ENCODE assay signal across 8 mouse cellular contexts in genomic region chr17:45663106-45663919, GRCm38 (mm10). TPM values are rescaled to one million over a fixed set of nuclear protein-coding genes. Genes with fewer than 3 reads are reported as not detected.
A peak's percentile ranks its signal among the peaks of the same experiment; 100 is the strongest.
DNase-seq lines count a peak whose midpoint lies in the region; ATAC-seq lines count a peak whose summit lies in the region.

No protein-coding gene starts in this region.

- WGBS in hindbrain, embryonic 15.5 days = 27% methylated on average over 27 of the region's 27 CpGs

- H3K36me3 ChIP-seq in hindbrain, embryonic 15.5 days = peaks cover 46% of the 10 kb centered on the region

- no peak overlapping the region for H3K27ac ChIP-seq in hindbrain, embryonic 15.5 days (replicated peaks)

- no peak overlapping the region for H3K9ac ChIP-seq in hindbrain, embryonic 15.5 days

- H3K4me1 ChIP-seq in hindbrain, embryonic 15.5 days (replicated peaks) = peaks cover 4% of the 10 kb centered on the region

- peak; percentile 71 for ATAC-seq in hindbrain, embryonic 15.5 days (ENCODE audit: low FRiP score, low read depth)

- no peaks in the 10 kb centered on the region for H3K9me3 ChIP-seq in hindbrain, embryonic 15.5 days

- DNase-seq in MN1 (ENCODE audit: low spot score) = peak; percentile 42
- peak; percentile 82 for DNase-seq in cerebellum, adult 9-10 months
- DNase-seq in frontal cortex, postnatal 14 days (ENCODE audit: low spot score in 2 of 2) = peak; percentile 70 to 80
- peak; percentile 74 to 78 for DNase-seq in layer of hippocampus, postnatal 36 days
- DNase-seq in lung, postnatal 25 days (ENCODE audit: low spot score) = peak; percentile 59
- peak; percentile 73 for DNase-seq in right cerebral cortex, adult 18-20 months
- DNase-seq in urinary bladder, postnatal 4 days (ENCODE audit: low spot score in 2 of 2) = peak; percentile 57 to 82

- H3K4me2 ChIP-seq in hindbrain, embryonic 15.5 days = 0 out of 2 replicates have a peak overlapping the region, but pooled peaks have one; percentile 20

- H3K27me3 ChIP-seq in hindbrain, embryonic 15.5 days = no peaks in the 10 kb centered on the region

- H3K4me3 ChIP-seq in hindbrain, embryonic 15.5 days = no peak overlapping the region

RNA-seq across cellular contexts. Expression of gene Capn11, which starts 4.2 kb away (rescaled TPM):
- 0.58 and 1.00 TPM in 2 replicates for polyA plus RNA-seq in hindbrain, embryonic 15.5 days (2015; fragmentation: Nextera tagmentation; extraction: Ambion mirVana)
- total RNA-seq in layer of hippocampus, postnatal 36 days (2021) = 1 to 10 TPM in 1 of 2 experiments, under 1 TPM in 1; 0.22 to 1.4 TPM

RNA-seq across cellular contexts. Expression of gene Mrpl14, which starts 22.8 kb away (rescaled TPM):
- polyA plus RNA-seq in hindbrain, embryonic 15.5 days (2015; fragmentation: Nextera tagmentation; extraction: Ambion mirVana) = 120 and 129 TPM in 2 replicates
- total RNA-seq in layer of hippocampus, postnatal 36 days (2021) = 10 to 100 TPM; 39.5 to 43.9 TPM

RNA-seq across cellular contexts. Expression of gene Tmem63b, which starts 23.4 kb away (rescaled TPM):
- 149 and 155 TPM in 2 replicates for polyA plus RNA-seq in hindbrain, embryonic 15.5 days (2015; fragmentation: Nextera tagmentation; extraction: Ambion mirVana)
- total RNA-seq in layer of hippocampus, postnatal 36 days (2021) = 100 to 1,000 TPM; 171 to 180 TPM
